Mouse (Mus musculus) heart, adult 2 months (tissue): Measurements from ENCODE around the gene Rsad1. TPM values are rescaled to one million over a fixed set of nuclear protein-coding genes. Genes with fewer than 3 reads are reported as not detected.

Experiments
- DNase-seq, 2 experiments: peaks; one replicate each; pipeline ENCODE4 v3.0.0; 2021
- H3K27ac ChIP-seq: fragments of 200-600 bp; 2 replicates; pipeline ENCODE4 v1.8.1; 2022
- H3K27me3 ChIP-seq: fragments of 200-500 bp; 2 replicates; pipeline ENCODE4 v1.6.1; 2012; ENCODE audit warnings: mild to moderate bottlenecking, low read length, inconsistent platforms, mixed read lengths; ENCODE audit not compliant: control insufficient read depth, insufficient read depth
- H3K36me3 ChIP-seq: fragments of 200-500 bp; 2 replicates; pipeline ENCODE4 v1.6.1; 2012; ENCODE audit warnings: low read length, inconsistent platforms; ENCODE audit not compliant: control insufficient read depth, insufficient read depth
- H3K4me1 ChIP-seq: fragments of 200-500 bp; 2 replicates; pipeline ENCODE4 v1.6.1; 2011; ENCODE audit warnings: low read length; ENCODE audit not compliant: control insufficient read depth, insufficient read depth
- H3K4me3 ChIP-seq: fragments of 200-600 bp; 2 replicates; pipeline ENCODE4 v1.8.1; 2022
- H3K79me2 ChIP-seq: fragments of 200-500 bp; replicated peaks from 2 replicates; pipeline ENCODE4 v1.6.1; 2012; ENCODE audit warnings: mild to moderate bottlenecking, inconsistent platforms, low read length, moderate library complexity, mixed read lengths; ENCODE audit not compliant: control insufficient read depth, insufficient read depth
- H3K9ac ChIP-seq: fragments of 200-500 bp; 2 replicates; pipeline ENCODE4 v1.6.1; 2012; ENCODE audit warnings: low read depth, mild to moderate bottlenecking, control low read depth, inconsistent platforms, low read length, mixed read lengths
- CTCF ChIP-seq: fragments of 200-600 bp; IDR thresholded peaks from 2 replicates; pipeline ENCODE4 v1.8.1; 2022; ENCODE audit warnings: antibody characterized with exemption, mild to moderate bottlenecking, moderate library complexity
- EP300 ChIP-seq: fragments of 200-500 bp; IDR thresholded peaks from 2 replicates; pipeline ENCODE4 v1.6.1; 2011; ENCODE audit warnings: low read depth, low read length, control low read depth; ENCODE audit not compliant: insufficient read depth
- POLR2A ChIP-seq: fragments of 200-500 bp; IDR thresholded peaks from 2 replicates; pipeline ENCODE4 v1.6.1; 2011; ENCODE audit warnings: mild to moderate bottlenecking, low read depth, low read length, control low read depth; ENCODE audit not compliant: insufficient read depth
- WGBS: fragments of 180-500 bp; shearing (Covaris S2); methylation state at CpG from one replicate; pipeline ENCODE4 v1.1.7; 2018; 5-methylcytosine and 5-hydroxymethylcytosine counted together
- intact Hi-C: fragments of 180-260 bp; cut with DNase I; formaldehyde crosslinking; loops from one replicate; pipeline ENCODE4 v1.15.1; 2025
- polyA plus RNA-seq: library from polyadenylated mRNA; depleted of rRNA; stranded (reverse); fragments of >200 nt; gene quantifications from 2 replicates; pipeline ENCODE4 v1.2.3, GENCODE M21; 2012
- total RNA-seq, 2 experiments: library from RNA; stranded (reverse); gene quantifications; 2 replicates each; pipeline ENCODE4 v1.2.3; 2021

Rsad1 gene
- total and polyA plus RNA-seq, 3 experiments = 9.3 to 14.1 (median 12.6) TPM

GRCm38 (mm10) chr11:94563383-94563782 is 14.3 kb upstream of the Rsad1 start:
- H3K79me2 ChIP-seq = no peaks in the 10 kb centered on the region
- no peak overlapping the region for H3K4me3 ChIP-seq
- intact Hi-C loops = no loop called here
- H3K4me1 ChIP-seq = no peaks in the 10 kb centered on the region
- no peaks in the 10 kb centered on the region for H3K36me3 ChIP-seq
- H3K27me3 ChIP-seq = no peaks in the 10 kb centered on the region; the same call in 1 of the 2 replicates
- 94% methylated on average over 5 of the region's 5 CpGs for WGBS
- no peak for DNase-seq
- TF ChIP-seq EP300 (no peak), CTCF (no peak), POLR2A (no peak)
- no peak overlapping the region for H3K9ac ChIP-seq
- H3K27ac ChIP-seq = no peak overlapping the region

- no peak for TF ChIP-seq EP300
- TF ChIP-seq POLR2A = no peak
- TF ChIP-seq CTCF = no peak
- no peak overlapping the region for H3K4me3 ChIP-seq
- H3K79me2 ChIP-seq = no peaks in the 10 kb centered on the region
- H3K27me3 ChIP-seq = no peaks in the 10 kb centered on the region
- intact Hi-C loops = no loop called here
- WGBS = 72% methylated on average over 3 of the region's 3 CpGs
- H3K9ac ChIP-seq = no peak overlapping the region
- H3K27ac ChIP-seq = no peak overlapping the region
- no peak for DNase-seq
- H3K4me1 ChIP-seq = no peaks in the 10 kb centered on the region
- H3K36me3 ChIP-seq = no peaks in the 10 kb centered on the region
These were observed 9.2 kb upstream of the Rsad1 start for GRCm38 (mm10) chr11:94558226-94558625.

GRCm38 (mm10) chr11:94550442-94550744 is 1.3 kb upstream of the Rsad1 start:
- Histone ChIP-seq H3K79me2 (no peaks in the 10 kb centered on the region), H3K4me1 (peaks cover 5% of the 10 kb centered on the region; the same call in 1 of the 2 replicates), H3K36me3 (no peaks in the 10 kb centered on the region), H3K9ac (no peak overlapping the region), H3K27ac (no peak overlapping the region), H3K27me3 (no peaks in the 10 kb centered on the region), H3K4me3 (no peak overlapping the region)
- WGBS = 69% methylated on average over 5 of the region's 5 CpGs
- no peak for DNase-seq
- TF ChIP-seq POLR2A (no peak), EP300 (no peak), CTCF (no peak)
- intact Hi-C loops = loop anchor here (5.0 kb wide), 1 partner anchor 67 kb away; no protein-coding TSS in a partner anchor

- Histone ChIP-seq H3K4me3 (no peak overlapping the region), H3K79me2 (no peaks in the 10 kb centered on the region), H3K4me1 (peaks cover 5% of the 10 kb centered on the region; the same call in 1 of the 2 replicates), H3K27ac (peak overlapping the region; percentile 96), H3K27me3 (no peaks in the 10 kb centered on the region), H3K36me3 (no peaks in the 10 kb centered on the region), H3K9ac (no peak overlapping the region)
- no peak for DNase-seq
- intact Hi-C loops = loop anchor here (5.0 kb wide), 4 partner anchors 67 to 223 kb away; partner anchors contain the start of gene Ankrd40
- no peak for TF ChIP-seq POLR2A
- no peak for TF ChIP-seq EP300
- no peak for TF ChIP-seq CTCF
- 53% methylated on average over 10 of the region's 10 CpGs for WGBS
These were observed 811 bp upstream of the Rsad1 start for GRCm38 (mm10) chr11:94549691-94550441.

- Histone ChIP-seq H3K36me3 (no peaks in the 10 kb centered on the region), H3K79me2 (no peaks in the 10 kb centered on the region)
- intact Hi-C loops = loop anchor here (5.0 kb wide), 3 partner anchors 169 to 221 kb away; partner anchors contain the start of gene Ankrd40
These were observed 842 bp downstream of the Rsad1 start for GRCm38 (mm10) chr11:94548041-94548784.

GRCm38 (mm10) chr11:94547271-94547670 is 1.8 kb downstream of the Rsad1 start:
- WGBS = 87% methylated on average over 6 of the region's 6 CpGs

More at GRCm38 (mm10) chr11:94548041-94548784, 842 bp downstream of the Rsad1 start:
- H3K4me1 ChIP-seq = peaks cover 5% of the 10 kb centered on the region; the same call in 1 of the 2 replicates
- WGBS = 6% methylated on average over 24 of the region's 24 CpGs
- TF ChIP-seq POLR2A = no peak
- TF ChIP-seq CTCF = no peak
- no peak for TF ChIP-seq EP300
- DNase-seq = peak in 1 of 2 experiments; percentile 67
- no peaks in the 10 kb centered on the region for H3K27me3 ChIP-seq
- H3K4me3 ChIP-seq = peak overlapping the region; percentile 73
- peak overlapping the region; percentile 96 for H3K27ac ChIP-seq
- H3K9ac ChIP-seq = peak overlapping the region; percentile 89

More at GRCm38 (mm10) chr11:94547271-94547670, 1.8 kb downstream of the Rsad1 start:
- H3K36me3 ChIP-seq = no peaks in the 10 kb centered on the region
- no peaks in the 10 kb centered on the region for H3K79me2 ChIP-seq
- H3K4me1 ChIP-seq = peaks cover 5% of the 10 kb centered on the region; the same call in 1 of the 2 replicates
- H3K27me3 ChIP-seq = no peaks in the 10 kb centered on the region
- TF ChIP-seq EP300 (no peak), CTCF (no peak), POLR2A (no peak)
- intact Hi-C loops = loop anchor here (5.0 kb wide), 3 partner anchors 170 to 220 kb away; partner anchors contain the start of gene Ankrd40
- H3K27ac ChIP-seq = no peak overlapping the region
- no peak overlapping the region for H3K4me3 ChIP-seq
- no peak for DNase-seq
- H3K9ac ChIP-seq = no peak overlapping the region
